Mouse (Mus musculus) leukemia stem cell, adult 10-12 weeks (primary cell): ENCODE data around the gene Gm4216. TPM values are rescaled to one million over a fixed set of nuclear protein-coding genes. Genes with fewer than 3 reads are reported as not detected.

Experiments used
- polyA plus RNA-seq: library from polyadenylated mRNA; stranded (reverse); fragments of >175 nt; gene quantifications from 2 replicates; pipeline ENCODE4 v1.2.3, GENCODE M21; 2012; ENCODE audit warnings: low replicate concordance

Gene Gm4216
- not detected in 2 replicates for polyA plus RNA-seq

GRCm38 (mm10) chr7:23019823-23020222, at the start of gene Gm4216:
TSS of gene Gm4216 (minus strand) at chr7:23019923.

GRCm38 (mm10) chr7:23067356-23067755, 47.6 kb upstream of the Gm4216 start, which contains the start of gene Gm8720:
TSS of gene Gm8720 (minus strand) at chr7:23067456.

GRCm38 (mm10) chr7:23055240-23055639, 35.5 kb upstream of the Gm4216 start, which contains the start of gene Vmn1r163:
TSS of gene Vmn1r163 (plus strand) at chr7:23055540.

GRCm38 (mm10) chr7:22984573-22984972, 35.1 kb downstream of the Gm4216 start, which contains the start of gene Gm4214:
TSS of gene Gm4214 (minus strand) at chr7:22984673.

Other genes with a start within 250 kb of the Gm4216 start
- gene Vmn1r158, start 229.1 kb downstream of the Gm4216 start, polyA plus RNA-seq: not detected in 2 replicates
- not detected in 2 replicates for gene Vmn1r159, start 176.3 kb downstream of the Gm4216 start, polyA plus RNA-seq
- gene Vmn1r160, start 148.7 kb downstream of the Gm4216 start, polyA plus RNA-seq: not detected in 2 replicates
- gene Gm4214, start 35.2 kb downstream of the Gm4216 start, polyA plus RNA-seq: not detected in 2 replicates
- gene Vmn1r163, start 35.6 kb upstream of the Gm4216 start, polyA plus RNA-seq: not detected in 2 replicates
- not detected in 2 replicates for gene Gm8720, start 47.5 kb upstream of the Gm4216 start, polyA plus RNA-seq
- not detected in 2 replicates for gene Gm10662, start 124.6 kb upstream of the Gm4216 start, polyA plus RNA-seq
- gene Vmn1r165, start 197.4 kb upstream of the Gm4216 start, polyA plus RNA-seq: not detected in 2 replicates
- gene Vmn1r166, start 231.8 kb upstream of the Gm4216 start, polyA plus RNA-seq: not detected in 2 replicates